Mouse (Mus musculus) limb, embryonic 12.5 days (tissue): ENCODE data around the gene Batf. TPM values are rescaled to one million over a fixed set of nuclear protein-coding genes. Genes with fewer than 3 reads are reported as not detected.
"Not testable (repeated sequence)": the region's sequence is repeated elsewhere in the genome, so short reads cannot be mapped to it uniquely, and the experiment has no call there.

Experiments used
- ATAC-seq: fragments of 200-750 bp; cut with Nextera tagmentation; 2 replicates; pipeline ENCODE4 v1.8.0; 2017; ENCODE audit warnings: low read depth, moderate TSS enrichment; ENCODE audit not compliant: insufficient number of reproducible peaks, insufficient read depth, low FRiP score, low TSS enrichment
- H3K27ac ChIP-seq: fragments of 300-500 bp; sonication (generic); 2 replicates; pipeline ENCODE4 v1.5.1; 2016; ENCODE audit warnings: mild to moderate bottlenecking, moderate library complexity
- H3K27me3 ChIP-seq: fragments of 300-500 bp; sonication (generic); 2 replicates; pipeline ENCODE4 v1.6.1; 2016; ENCODE audit warnings: mild to moderate bottlenecking, moderate library complexity
- H3K36me3 ChIP-seq: fragments of 300-500 bp; sonication (generic); 2 replicates; pipeline ENCODE4 v1.6.1; 2016; ENCODE audit warnings: mild to moderate bottlenecking, moderate library complexity
- H3K4me1 ChIP-seq: fragments of 300-500 bp; sonication (generic); replicated peaks from 2 replicates; pipeline ENCODE4 v1.6.1; 2016
- H3K4me2 ChIP-seq: fragments of 300-500 bp; sonication (generic); 2 replicates; pipeline ENCODE4 v1.6.1; 2016; ENCODE audit warnings: mild to moderate bottlenecking, moderate library complexity
- H3K4me3 ChIP-seq: fragments of 300-500 bp; sonication (generic); replicated peaks from 2 replicates; pipeline ENCODE4 v1.5.1; 2016; ENCODE audit warnings: mild to moderate bottlenecking
- H3K9ac ChIP-seq: fragments of 300-500 bp; sonication (generic); replicated peaks from 2 replicates; pipeline ENCODE4 v1.6.1; 2016; ENCODE audit warnings: mild to moderate bottlenecking, moderate library complexity
- H3K9me3 ChIP-seq: fragments of 300-500 bp; sonication (generic); 2 replicates; pipeline ENCODE4 v1.6.1; 2016; ENCODE audit warnings: mild to moderate bottlenecking, moderate library complexity
- WGBS: fragments of 180-500 bp; shearing (Covaris S2); methylation state at CpG from one replicate; pipeline ENCODE4 v1.1.7; 2016; 5-methylcytosine and 5-hydroxymethylcytosine counted together
- polyA plus RNA-seq: library from polyadenylated mRNA; unstranded; fragments of >200 nt; fragmentation: Nextera tagmentation; extraction: Ambion mirVana; gene quantifications from 2 replicates; pipeline ENCODE4 v1.2.1, GENCODE M21; 2016

Batf gene
- polyA plus RNA-seq, 1 experiment from 2014 or later = 1.8 TPM

GRCm38 (mm10) chr12:85660855-85661254 lies 25.6 kb upstream of the Batf start:
- Histone ChIP-seq H3K4me2 (no peak overlapping the region), H3K27me3 (no peaks in the 10 kb centered on the region), H3K4me1 (no peaks in the 10 kb centered on the region), H3K27ac (no peak overlapping the region), H3K36me3 (no peaks in the 10 kb centered on the region), H3K4me3 (no peak overlapping the region), H3K9me3 (no peaks in the 10 kb centered on the region), H3K9ac (no peak overlapping the region)
- ATAC-seq = no peak
- 90% methylated on average over 12 of the region's 12 CpGs for WGBS

DNA sequence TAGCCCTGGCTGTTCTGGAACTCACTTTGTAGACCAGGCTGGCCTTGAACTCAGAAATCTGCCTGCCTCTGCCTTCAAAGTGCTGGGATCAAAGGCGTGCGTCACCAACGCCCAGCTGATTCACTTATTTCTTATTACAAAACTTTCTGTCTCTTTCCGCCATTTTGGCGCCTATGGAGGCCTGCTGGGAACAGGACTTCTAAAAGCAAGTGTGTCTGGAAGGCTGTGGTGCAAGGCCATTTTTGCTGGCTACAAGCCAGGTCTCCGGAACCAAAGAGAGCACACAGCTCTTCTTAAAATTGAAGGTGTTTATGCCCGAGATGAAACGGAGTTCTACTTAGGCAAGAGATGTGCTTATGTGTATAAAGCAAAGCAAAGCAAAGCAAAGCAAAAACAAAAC lies 24.2 kb upstream of the Batf start:
- not testable (repeated sequence) for H3K27me3 ChIP-seq, H3K27ac ChIP-seq, H3K4me1 ChIP-seq, H3K9ac ChIP-seq, ATAC-seq, H3K4me3 ChIP-seq, H3K36me3 ChIP-seq, H3K9me3 ChIP-seq, H3K4me2 ChIP-seq
- WGBS = 86% methylated on average over 8 of the region's 8 CpGs

DNA sequence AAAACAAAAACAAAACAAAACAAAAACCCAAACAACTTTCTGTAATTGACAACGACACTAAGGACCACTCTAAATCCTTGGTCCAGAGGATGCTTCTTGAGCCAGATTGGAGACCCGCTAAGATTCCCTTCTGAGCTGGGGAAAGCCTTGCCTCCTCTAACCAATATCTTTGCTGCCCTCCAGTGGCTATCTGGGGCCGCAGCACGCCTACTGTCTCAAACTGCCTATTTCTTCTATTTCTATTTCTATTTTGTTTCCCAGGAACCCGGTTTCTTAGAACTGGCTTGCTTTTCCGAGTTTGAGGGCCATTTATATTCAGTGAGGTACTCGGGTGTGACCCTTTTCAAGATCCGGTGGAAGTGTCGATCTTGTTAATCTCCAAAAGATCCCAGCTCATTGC lies 23.6 kb upstream of the Batf start:
- H3K36me3 ChIP-seq = no peaks in the 10 kb centered on the region
- H3K4me3 ChIP-seq = no peak overlapping the region
- peak overlapping the region; percentile 27; the same call in 1 of the 2 replicates for H3K4me2 ChIP-seq
- no peaks in the 10 kb centered on the region for H3K4me1 ChIP-seq
- ATAC-seq = no peak; the same call in 1 of the 2 replicates
- H3K9ac ChIP-seq = no peak overlapping the region
- no peak overlapping the region for H3K27ac ChIP-seq
- no peaks in the 10 kb centered on the region for H3K27me3 ChIP-seq
- H3K9me3 ChIP-seq = no peaks in the 10 kb centered on the region
- WGBS = 15% methylated on average over 9 of the region's 9 CpGs

DNA sequence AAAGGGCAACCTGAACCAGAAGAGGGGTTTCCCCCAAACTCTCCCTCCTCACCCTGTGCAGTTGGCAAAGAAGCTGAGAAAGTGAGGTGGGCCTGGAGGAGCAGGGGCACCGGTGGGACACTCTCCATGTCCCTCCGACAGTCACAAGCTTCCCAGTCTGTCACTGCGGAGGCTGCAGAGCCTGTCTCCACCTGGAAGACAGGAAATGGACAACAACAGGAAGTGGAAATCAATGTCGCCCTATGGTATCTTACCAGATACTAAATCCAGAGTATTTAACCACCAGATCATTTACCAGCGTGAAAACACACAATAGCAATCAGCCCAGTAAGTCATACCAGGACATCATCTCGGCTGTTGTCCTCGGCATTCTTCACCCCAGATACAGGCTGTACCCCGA lies 20.4 kb upstream of the Batf start:
- H3K9ac ChIP-seq = no peak overlapping the region
- no peaks in the 10 kb centered on the region for H3K27me3 ChIP-seq
- no peak overlapping the region for H3K4me3 ChIP-seq
- H3K36me3 ChIP-seq = no peaks in the 10 kb centered on the region
- ATAC-seq = no peak
- no peak overlapping the region for H3K27ac ChIP-seq
- 85% methylated on average over 8 of the region's 8 CpGs for WGBS
- H3K4me2 ChIP-seq = no peak overlapping the region
- 0 out of 2 replicates have a peak, but pooled peaks cover 7% of the 10 kb centered on the region for H3K4me1 ChIP-seq
- H3K9me3 ChIP-seq = no peaks in the 10 kb centered on the region

DNA sequence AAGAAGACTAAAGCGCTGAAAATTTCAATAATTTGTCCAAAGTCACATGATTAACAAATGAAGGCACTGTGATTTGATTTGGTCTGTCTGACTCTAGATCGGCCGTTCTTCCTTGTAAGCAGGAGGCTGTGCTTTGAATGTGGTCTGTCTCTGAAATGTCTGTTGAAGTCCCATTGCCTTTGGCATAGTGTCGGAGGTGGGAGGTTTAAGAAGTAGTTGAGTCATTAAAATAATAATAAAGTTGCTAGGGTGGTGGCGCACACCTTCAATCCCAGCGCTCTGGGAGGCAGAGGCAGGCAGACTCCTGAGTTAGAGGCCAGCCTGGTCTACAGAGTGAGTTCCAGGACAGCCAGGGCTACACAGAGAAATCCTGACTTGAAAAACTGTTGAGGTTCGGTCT lies 19.4 kb upstream of the Batf start:
- H3K4me3 ChIP-seq = no peak overlapping the region
- 94% methylated on average over 7 of the region's 7 CpGs for WGBS
- H3K4me2 ChIP-seq = no peak overlapping the region
- no peak overlapping the region for H3K27ac ChIP-seq
- no peaks in the 10 kb centered on the region for H3K9me3 ChIP-seq
- H3K27me3 ChIP-seq = no peaks in the 10 kb centered on the region
- H3K9ac ChIP-seq = no peak overlapping the region
- no peak for ATAC-seq
- 0 out of 2 replicates have a peak, but pooled peaks cover 7% of the 10 kb centered on the region for H3K4me1 ChIP-seq
- H3K36me3 ChIP-seq = no peaks in the 10 kb centered on the region

GRCm38 (mm10) chr12:85668696-85669095 lies 17.8 kb upstream of the Batf start:
- H3K27me3 ChIP-seq = no peaks in the 10 kb centered on the region
- H3K4me1 ChIP-seq = 0 out of 2 replicates have a peak, but pooled peaks cover 7% of the 10 kb centered on the region
- no peaks in the 10 kb centered on the region for H3K9me3 ChIP-seq
- no peak overlapping the region for H3K4me3 ChIP-seq
- WGBS = 58% methylated on average over 3 of the region's 3 CpGs
- H3K27ac ChIP-seq = no peak overlapping the region
- ATAC-seq = no peak
- H3K9ac ChIP-seq = no peak overlapping the region
- no peaks in the 10 kb centered on the region for H3K36me3 ChIP-seq
- H3K4me2 ChIP-seq = no peak overlapping the region

GRCm38 (mm10) chr12:85670080-85670479 lies 16.4 kb upstream of the Batf start:
- Histone ChIP-seq H3K36me3 (no peaks in the 10 kb centered on the region), H3K4me1 (0 out of 2 replicates have a peak, but pooled peaks cover 7% of the 10 kb centered on the region), H3K9ac (no peak overlapping the region), H3K27ac (no peak overlapping the region), H3K4me3 (no peak overlapping the region), H3K4me2 (no peak overlapping the region), H3K27me3 (no peaks in the 10 kb centered on the region), H3K9me3 (no peaks in the 10 kb centered on the region)
- 72% methylated on average over 3 of the region's 3 CpGs for WGBS
- ATAC-seq = no peak

DNA sequence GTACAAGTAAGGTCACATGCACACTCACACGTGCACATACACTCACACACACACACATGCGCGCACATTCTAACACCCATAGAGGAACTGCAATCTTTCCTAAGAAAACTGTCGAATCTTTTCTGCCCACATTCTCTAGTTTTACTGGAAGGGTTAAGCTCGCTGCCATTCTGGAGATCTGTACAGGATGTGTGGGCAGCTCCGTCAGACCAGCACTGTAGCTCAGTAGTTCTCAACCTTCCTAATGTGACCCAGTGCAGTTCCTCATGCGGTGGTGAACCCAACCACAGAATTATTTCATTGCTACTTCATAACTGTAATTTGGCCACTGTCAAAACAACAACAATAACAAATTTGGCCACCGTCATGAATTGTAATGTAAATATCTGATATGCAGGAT lies 12.6 kb upstream of the Batf start:
- no peak overlapping the region for H3K4me3 ChIP-seq
- H3K9ac ChIP-seq = no peak overlapping the region
- no peak overlapping the region for H3K4me2 ChIP-seq
- H3K36me3 ChIP-seq = no peaks in the 10 kb centered on the region
- H3K27me3 ChIP-seq = no peaks in the 10 kb centered on the region
- ATAC-seq = no peak
- H3K9me3 ChIP-seq = 0 out of 2 replicates have a peak, but pooled peaks cover 4% of the 10 kb centered on the region
- 0 out of 2 replicates have a peak, but pooled peaks cover 1% of the 10 kb centered on the region for H3K4me1 ChIP-seq
- 88% methylated on average over 8 of the region's 8 CpGs for WGBS
- no peak overlapping the region for H3K27ac ChIP-seq

DNA sequence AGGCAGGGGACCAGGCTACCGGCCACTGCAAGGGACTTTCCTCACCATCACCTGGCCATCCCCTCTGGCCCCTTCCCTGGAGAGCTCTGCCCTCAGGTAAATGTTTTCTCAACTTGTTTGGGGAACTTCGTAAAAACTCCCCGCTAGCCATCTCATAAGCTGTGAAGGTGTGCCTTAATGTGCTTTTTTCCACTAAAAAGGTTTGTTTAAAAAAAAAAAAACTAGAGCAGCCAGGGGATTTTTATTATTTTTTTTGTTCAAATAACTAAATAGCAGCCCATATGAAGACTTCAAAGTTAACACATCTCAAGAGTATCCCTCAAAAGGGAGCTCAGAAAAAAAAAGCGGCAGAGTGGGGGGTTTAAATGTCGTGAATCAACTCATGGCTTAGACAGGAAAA lies 7.4 kb upstream of the Batf start:
- no peak overlapping the region for H3K4me3 ChIP-seq
- H3K36me3 ChIP-seq = no peaks in the 10 kb centered on the region
- 0 out of 2 replicates have a peak, but pooled peaks cover 4% of the 10 kb centered on the region for H3K9me3 ChIP-seq
- H3K4me1 ChIP-seq = no peaks in the 10 kb centered on the region; the same call in 1 of the 2 replicates
- 68% methylated on average over 5 of the region's 5 CpGs for WGBS
- H3K4me2 ChIP-seq = no peak overlapping the region
- no peak for ATAC-seq
- no peaks in the 10 kb centered on the region for H3K27me3 ChIP-seq
- H3K27ac ChIP-seq = no peak overlapping the region
- no peak overlapping the region for H3K9ac ChIP-seq

DNA sequence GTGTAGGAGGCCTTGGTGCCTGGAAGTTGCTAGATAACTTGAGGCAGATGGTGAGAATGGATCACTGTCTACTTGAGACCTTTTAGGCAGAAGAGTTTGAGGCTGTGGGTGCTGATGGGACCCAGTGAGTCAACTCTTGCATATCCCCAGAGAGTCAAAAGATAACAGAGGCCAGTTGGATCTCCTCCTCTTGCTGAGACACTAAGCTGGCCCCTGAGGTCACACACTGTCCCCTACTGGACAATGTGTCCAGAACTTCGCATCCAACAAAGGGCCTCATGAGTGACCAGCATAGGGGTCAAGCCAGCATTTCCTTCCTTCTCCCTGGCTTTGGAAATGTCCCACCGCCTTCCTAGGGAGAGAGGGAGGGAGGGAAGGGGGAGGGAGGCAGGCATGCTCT lies 6.7 kb upstream of the Batf start:
- H3K9me3 ChIP-seq = 0 out of 2 replicates have a peak, but pooled peaks cover 4% of the 10 kb centered on the region
- no peaks in the 10 kb centered on the region for H3K27me3 ChIP-seq
- H3K36me3 ChIP-seq = no peaks in the 10 kb centered on the region
- no peak overlapping the region for H3K4me2 ChIP-seq
- 75% methylated on average over 2 of the region's 2 CpGs for WGBS
- H3K9ac ChIP-seq = no peak overlapping the region
- no peak overlapping the region for H3K4me3 ChIP-seq
- no peak overlapping the region for H3K27ac ChIP-seq
- no peak for ATAC-seq
- H3K4me1 ChIP-seq = no peaks in the 10 kb centered on the region; the same call in 1 of the 2 replicates

DNA sequence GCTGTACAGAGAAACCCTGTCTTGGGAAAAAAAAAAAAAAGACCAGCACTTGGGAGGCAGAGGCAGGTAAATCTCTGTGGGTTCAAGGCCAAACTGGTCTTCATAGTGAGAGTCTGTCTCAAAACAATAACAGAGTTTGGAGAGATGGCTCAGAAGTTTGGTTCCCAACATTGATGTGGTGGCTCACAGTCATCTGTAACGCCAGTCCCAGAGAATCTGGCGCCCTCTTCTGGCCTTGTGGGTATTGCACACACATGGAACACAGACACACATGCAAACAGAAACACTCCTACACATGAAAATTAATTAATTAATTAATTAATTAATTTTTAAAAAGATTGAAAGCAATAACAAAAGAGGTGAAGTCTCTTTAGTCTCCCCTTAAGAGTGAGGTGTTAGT lies 4.1 kb upstream of the Batf start:
- Histone ChIP-seq H3K9me3 (0 out of 2 replicates have a peak, but pooled peaks cover 4% of the 10 kb centered on the region), H3K27ac (no peak overlapping the region), H3K36me3 (no peaks in the 10 kb centered on the region), H3K4me3 (no peak overlapping the region), H3K9ac (no peak overlapping the region), H3K4me1 (peaks cover 14% of the 10 kb centered on the region), H3K27me3 (no peaks in the 10 kb centered on the region), H3K4me2 (no peak overlapping the region)
- WGBS = 43% methylated on average over 2 of the region's 2 CpGs
- ATAC-seq = no peak
